Mouse (Mus musculus) liver, embryonic 14.5 days (tissue): ENCODE results near the gene Cldnd1. TPM values are rescaled to one million over a fixed set of nuclear protein-coding genes. Genes with fewer than 3 reads are reported as not detected.

ENCODE experiments used
- ATAC-seq: fragments of 200-750 bp; cut with Nextera tagmentation; 2 replicates; pipeline ENCODE4 v1.8.0; 2017; ENCODE audit warnings: moderate number of reproducible peaks, mild to moderate bottlenecking, moderate library complexity; ENCODE audit not compliant: insufficient read depth
- DNase-seq, 3 experiments: peaks; one replicate each; pipeline ENCODE4 v3.0.0-alpha.2; 2012 to 2013; ENCODE audit warnings: low read depth in 3 of 3, low spot score in 3 of 3
- H3K27ac ChIP-seq: fragments of 300-500 bp; sonication (generic); 2 replicates; pipeline ENCODE4 v1.5.1; 2014; ENCODE audit warnings: moderate library complexity, mild to moderate bottlenecking, control low read depth, inconsistent platforms
- H3K27me3 ChIP-seq: fragments of 300-500 bp; sonication (generic); 2 replicates; pipeline ENCODE4 v1.6.1; 2014; ENCODE audit warnings: mild to moderate bottlenecking, low read length, moderate library complexity; ENCODE audit not compliant: control insufficient read depth, insufficient read depth
- H3K36me3 ChIP-seq: fragments of 300-500 bp; sonication (generic); replicated peaks from 2 replicates; pipeline ENCODE4 v1.6.1; 2014; ENCODE audit warnings: low read depth; ENCODE audit not compliant: control insufficient read depth, insufficient read depth
- H3K4me1 ChIP-seq, 2 experiments: fragments of 200-500 bp in 1 of 2; fragments of 300-500 bp in 1 of 2; sonication (generic) in 1 of 2; replicated peaks; 2 replicates each; pipeline ENCODE4 v1.6.1; 2012 to 2014; ENCODE audit warnings: antibody characterized with exemption in 1 of 2, inconsistent platforms in 1 of 2, low read length in 1 of 2; ENCODE audit not compliant: control insufficient read depth in 2 of 2, insufficient read depth in 2 of 2
- H3K4me2 ChIP-seq: fragments of 300-500 bp; sonication (generic); 2 replicates; pipeline ENCODE4 v1.6.1; 2014; ENCODE audit warnings: low read depth, mild to moderate bottlenecking, control low read depth, moderate library complexity
- H3K4me3 ChIP-seq, 2 experiments: fragments of 200-500 bp in 1 of 2; fragments of 300-500 bp in 1 of 2; sonication (generic) in 1 of 2; 2 replicates each; pipeline ENCODE4 v1.5.1; 2012 to 2014; ENCODE audit warnings: low read depth in 2 of 2, low read length in 2 of 2, mild to moderate bottlenecking in 2 of 2, control low read depth in 1 of 2, inconsistent platforms in 1 of 2, moderate library complexity in 1 of 2; ENCODE audit not compliant: insufficient read depth in 1 of 2
- H3K9ac ChIP-seq: fragments of 300-500 bp; sonication (generic); replicated peaks from 2 replicates; pipeline ENCODE4 v1.6.1; 2014; ENCODE audit warnings: mild to moderate bottlenecking, control low read depth, moderate library complexity
- H3K9me3 ChIP-seq: fragments of 300-500 bp; sonication (generic); 2 replicates; pipeline ENCODE4 v1.6.1; 2016; ENCODE audit warnings: low read length, mixed read lengths; ENCODE audit not compliant: control insufficient read depth
- CTCF ChIP-seq: IDR thresholded peaks from 2 replicates; pipeline ENCODE4 v1.5.1; 2016; ENCODE audit warnings: antibody characterized with exemption, low read depth, control low read depth
- EP300 ChIP-seq: IDR thresholded peaks from 2 replicates; pipeline ENCODE4 v1.6.1; 2016; ENCODE audit warnings: antibody characterized with exemption, low read depth
- WGBS: fragments of 180-500 bp; shearing (Covaris S2); extraction: QIAGEN DNeasy Blood & Tissue Kit; methylation state at CpG from one replicate; pipeline ENCODE4 v1.1.7; 2014; ENCODE audit not compliant: insufficient replicate concordance; 5-methylcytosine and 5-hydroxymethylcytosine counted together
- microRNA-seq: library from miRNA; unstranded; fragments of <30 nt; microRNA quantifications from one replicate; pipeline ENCODE4, GENCODE M21; 2016
- polyA plus RNA-seq, 2 experiments: library from polyadenylated mRNA; depleted of rRNA in 1 of 2; stranded (reverse) in 1 of 2; unstranded in 1 of 2; fragments of >200 nt; fragmentation: Nextera tagmentation in 1 of 2; extraction: Ambion mirVana in 1 of 2; gene quantifications; 2 replicates each; pipeline versions ENCODE4 v1.2.1 to v1.2.3; 2012 to 2014

The Cldnd1 gene
- polyA plus RNA-seq, 2 experiments, result 15.4 to 31.5 TPM

DNA sequence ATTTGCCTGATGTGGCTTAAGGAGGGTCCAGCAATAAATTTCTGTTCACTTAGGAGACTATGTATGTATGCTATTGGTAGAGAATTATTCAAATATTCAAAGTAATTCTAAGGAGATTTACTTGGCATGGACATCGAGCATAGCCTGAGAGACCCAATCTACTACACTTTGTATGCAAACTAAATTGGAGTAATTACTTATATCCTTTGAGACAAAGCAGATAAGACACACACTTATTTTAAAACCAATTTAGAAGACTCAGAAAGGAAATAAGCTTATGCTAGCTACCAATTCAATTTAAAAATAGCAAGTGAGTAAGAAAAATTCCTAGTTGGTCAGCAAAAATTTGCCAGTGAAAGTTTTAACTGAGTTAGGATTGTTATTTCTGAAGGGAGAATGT is 35.4 kb downstream of the Cldnd1 start, which contains the start of gene Olfr172:
Gene Olfr172 (minus strand): TSS at position 101 of the 400 bp plus-strand sequence.
- 55% methylated on average over 1 of the region's 1 CpGs for WGBS
- H3K36me3 ChIP-seq, result no peaks in the 10 kb centered on the region
- H3K27ac ChIP-seq, result no peak within 1 kb of the TSS
- TF ChIP-seq EP300 (no peak), CTCF (no peak)
- H3K4me3 ChIP-seq, result no peak within 1 kb of the TSS
- ATAC-seq, result no peak
- no peak within 1 kb of the TSS for H3K4me2 ChIP-seq
- no peaks in the 10 kb centered on the region for H3K9me3 ChIP-seq
- no peaks in the 10 kb centered on the region for H3K27me3 ChIP-seq
- no peak for DNase-seq
- no peak within 1 kb of the TSS for H3K9ac ChIP-seq
- no peaks in the 10 kb centered on the region for H3K4me1 ChIP-seq

Small RNA genes within 50 kb of the gene (microRNA-seq; reads per million reads assigned to microRNA genes)
- not detected for gene Gm27564

Other genes starting within 250 kb of the Cldnd1 start
- gene St3gal6, start 203.7 kb upstream of the Cldnd1 start, polyA plus RNA-seq (2012; rRNA removed), result 6.7 and 10.4 TPM in 2 replicates
- gene St3gal6, start 203.7 kb upstream of the Cldnd1 start, polyA plus RNA-seq (2014; fragmentation: Nextera tagmentation; extraction: Ambion mirVana), result 25.4 and 25.6 TPM in 2 replicates
- not detected in 2 replicates for gene Gm813, start 110.9 kb upstream of the Cldnd1 start, polyA plus RNA-seq (2012; rRNA removed)
- not detected in 2 replicates for gene Gm813, start 110.9 kb upstream of the Cldnd1 start, polyA plus RNA-seq (2014; fragmentation: Nextera tagmentation; extraction: Ambion mirVana)
- gene E330017A01Rik, start 89.2 kb upstream of the Cldnd1 start, polyA plus RNA-seq (2012; rRNA removed), result not detected in 2 replicates
- not detected in 2 replicates for gene E330017A01Rik, start 89.2 kb upstream of the Cldnd1 start, polyA plus RNA-seq (2014; fragmentation: Nextera tagmentation; extraction: Ambion mirVana)
- 207 and 272 TPM in 2 replicates for gene Cpox, start 57.6 kb upstream of the Cldnd1 start, polyA plus RNA-seq (2012; rRNA removed)
- 326 and 386 TPM in 2 replicates for gene Cpox, start 57.6 kb upstream of the Cldnd1 start, polyA plus RNA-seq (2014; fragmentation: Nextera tagmentation; extraction: Ambion mirVana)
- gene Gpr15, start 8.8 kb upstream of the Cldnd1 start, polyA plus RNA-seq (2012; rRNA removed), result 0.02 and 0.07 TPM in 2 replicates
- 0.08 and 0.14 TPM in 2 replicates for gene Gpr15, start 8.8 kb upstream of the Cldnd1 start, polyA plus RNA-seq (2014; fragmentation: Nextera tagmentation; extraction: Ambion mirVana)
- gene Olfr172, start 35.3 kb downstream of the Cldnd1 start, polyA plus RNA-seq (2012; rRNA removed), result not detected in 2 replicates
- not detected in 2 replicates for gene Olfr172, start 35.3 kb downstream of the Cldnd1 start, polyA plus RNA-seq (2014; fragmentation: Nextera tagmentation; extraction: Ambion mirVana)
- gene Olfr173, start 72.4 kb downstream of the Cldnd1 start, polyA plus RNA-seq (2012; rRNA removed), result not detected in 2 replicates
- not detected in 2 replicates for gene Olfr173, start 72.4 kb downstream of the Cldnd1 start, polyA plus RNA-seq (2014; fragmentation: Nextera tagmentation; extraction: Ambion mirVana)
- not detected in 2 replicates for gene Olfr175-ps1, start 98.9 kb downstream of the Cldnd1 start, polyA plus RNA-seq (2012; rRNA removed)
- not detected in 2 replicates for gene Olfr175-ps1, start 98.9 kb downstream of the Cldnd1 start, polyA plus RNA-seq (2014; fragmentation: Nextera tagmentation; extraction: Ambion mirVana)
- gene Olfr177, start 146.9 kb downstream of the Cldnd1 start, polyA plus RNA-seq (2012; rRNA removed), result not detected in 2 replicates
- not detected in 2 replicates for gene Olfr177, start 146.9 kb downstream of the Cldnd1 start, polyA plus RNA-seq (2014; fragmentation: Nextera tagmentation; extraction: Ambion mirVana)
- not detected in 2 replicates for gene Olfr178, start 164.2 kb downstream of the Cldnd1 start, polyA plus RNA-seq (2012; rRNA removed)
- not detected in 2 replicates for gene Olfr178, start 164.2 kb downstream of the Cldnd1 start, polyA plus RNA-seq (2014; fragmentation: Nextera tagmentation; extraction: Ambion mirVana)
- gene Olfr181, start 200.8 kb downstream of the Cldnd1 start, polyA plus RNA-seq (2012; rRNA removed), result not detected in 2 replicates
- gene Olfr181, start 200.8 kb downstream of the Cldnd1 start, polyA plus RNA-seq (2014; fragmentation: Nextera tagmentation; extraction: Ambion mirVana), result not detected in 2 replicates
- not detected in 2 replicates for gene Olfr180, start 201.5 kb downstream of the Cldnd1 start, polyA plus RNA-seq (2012; rRNA removed)
- gene Olfr180, start 201.5 kb downstream of the Cldnd1 start, polyA plus RNA-seq (2014; fragmentation: Nextera tagmentation; extraction: Ambion mirVana), result not detected in 2 replicates